Mouse (Mus musculus): ENCODE data around the gene Brpf3.

DNA sequence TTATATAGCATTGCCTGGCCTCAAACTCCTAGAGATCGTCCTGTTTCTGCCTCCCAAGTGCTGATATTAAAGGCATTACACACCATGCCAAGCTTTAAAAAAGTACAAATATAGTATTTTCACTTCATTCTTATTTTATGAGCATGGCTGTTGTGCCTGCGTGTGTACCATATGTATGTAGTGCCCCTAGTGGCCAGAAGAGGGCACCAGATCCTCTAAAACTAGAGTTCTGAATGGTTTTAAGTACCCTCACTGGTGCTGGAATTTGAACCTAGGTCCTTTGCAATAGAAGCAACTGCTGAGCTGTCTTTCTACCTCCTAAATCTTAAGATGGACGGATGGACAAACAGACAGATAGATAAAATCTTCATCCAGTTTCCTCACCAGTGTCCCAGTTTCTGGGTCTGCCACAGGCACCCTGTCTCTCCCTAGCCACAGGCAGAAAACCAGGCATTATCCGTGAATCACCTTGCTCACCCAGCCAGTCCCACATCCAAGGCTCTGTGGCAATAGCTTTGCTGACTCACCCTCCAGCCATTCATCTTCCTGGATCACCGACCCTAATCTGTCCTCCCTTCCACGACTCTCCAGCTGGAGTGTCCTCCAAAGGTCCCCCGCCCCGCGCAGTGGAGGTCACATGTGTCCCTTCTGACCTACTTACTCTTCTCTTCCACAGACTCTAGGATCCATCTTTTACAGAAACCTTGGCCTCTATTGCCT, 54.4 kb downstream of the Brpf3 start:
- no peak for TF ChIP-seq POLR2A (IDR thresholded peaks at IDR 0.05; ENCODE audit: borderline replicate concordance, extremely low read depth, insufficient read depth, insufficient read length, poor library complexity, severe bottlenecking)
- TF ChIP-seq CTCF (IDR thresholded peaks at IDR 0.05; ENCODE audit: borderline replicate concordance, extremely low read depth, insufficient read depth, insufficient read length) = peak; percentile 38; the same call in 1 of the 2 replicates

All from brain, embryonic 14.5 days (tissue).